Mouse (Mus musculus): ENCODE results near the gene Luzp1.
A peak's percentile ranks its signal among the peaks of the same experiment; 100 is the strongest.

Luzp1 gene

GRCm38 (mm10) chr4:136546279-136547045 lies 76.9 kb downstream of the Luzp1 start:
- DNase-seq (ENCODE audit: low spot score in 2 of 2), result no peak

GRCm38 (mm10) chr4:136547721-136548120 lies 78.2 kb downstream of the Luzp1 start:
- DNase-seq (ENCODE audit: low spot score in 2 of 2), result no peak

GRCm38 (mm10) chr4:136548381-136548801 lies 78.8 kb downstream of the Luzp1 start:
- DNase-seq (ENCODE audit: low spot score in 2 of 2), result no peak

- no peak for DNase-seq (ENCODE audit: low spot score in 2 of 2)
These were observed 83.5 kb downstream of the Luzp1 start for GRCm38 (mm10) chr4:136553108-136553507.

GRCm38 (mm10) chr4:136557638-136558037 lies 88.1 kb downstream of the Luzp1 start:
- DNase-seq (ENCODE audit: low spot score in 2 of 2), result no peak

DNA sequence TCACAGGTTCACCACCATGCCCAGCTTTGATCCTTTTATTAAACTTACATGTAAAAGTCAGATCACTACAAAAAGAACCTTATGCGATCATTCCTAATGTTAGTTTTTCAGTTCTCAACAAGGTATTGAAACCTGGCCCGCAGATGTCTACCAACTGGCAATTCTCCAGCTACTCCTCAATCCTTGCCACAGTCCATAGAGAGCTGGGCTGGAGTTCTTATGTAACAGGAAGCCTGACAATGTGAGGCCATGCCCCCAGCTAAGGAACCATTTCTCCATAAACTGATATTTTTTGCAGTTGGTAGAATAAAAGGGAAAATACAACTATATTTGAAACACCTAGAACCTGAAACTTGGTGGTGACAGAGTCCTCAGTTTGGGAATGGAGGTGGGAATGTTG lies 90.1 kb downstream of the Luzp1 start:
- no peak for DNase-seq (ENCODE audit: low spot score in 2 of 2)

GRCm38 (mm10) chr4:136560270-136560991 lies 90.9 kb downstream of the Luzp1 start:
- DNase-seq (ENCODE audit: low spot score in 2 of 2), result no peak

DNA sequence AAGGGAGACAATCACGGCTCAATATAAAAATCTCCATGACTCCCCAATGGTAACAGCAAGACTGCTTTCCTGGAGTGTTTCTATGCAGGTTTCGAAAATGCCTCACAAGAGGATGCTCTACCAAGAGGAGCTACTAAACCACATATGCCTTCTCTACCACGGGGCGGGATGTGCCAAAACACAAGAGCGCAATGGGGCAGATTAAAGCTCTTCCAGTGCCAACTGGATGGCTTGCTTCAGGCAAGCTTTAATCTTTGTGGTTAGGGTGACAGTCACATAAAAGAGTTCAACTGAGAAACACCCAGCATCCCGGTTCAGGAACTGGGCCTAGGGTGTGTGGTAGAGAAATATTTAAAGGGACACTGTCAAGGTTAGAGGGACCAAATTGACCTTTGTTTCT lies 93.2 kb downstream of the Luzp1 start:
- no peak for DNase-seq (ENCODE audit: low spot score in 2 of 2)

- DNase-seq (ENCODE audit: low spot score in 2 of 2), result peak in 1 of 2 experiments; percentile 30
These were observed 99.1 kb downstream of the Luzp1 start for GRCm38 (mm10) chr4:136568629-136569028.

DNA sequence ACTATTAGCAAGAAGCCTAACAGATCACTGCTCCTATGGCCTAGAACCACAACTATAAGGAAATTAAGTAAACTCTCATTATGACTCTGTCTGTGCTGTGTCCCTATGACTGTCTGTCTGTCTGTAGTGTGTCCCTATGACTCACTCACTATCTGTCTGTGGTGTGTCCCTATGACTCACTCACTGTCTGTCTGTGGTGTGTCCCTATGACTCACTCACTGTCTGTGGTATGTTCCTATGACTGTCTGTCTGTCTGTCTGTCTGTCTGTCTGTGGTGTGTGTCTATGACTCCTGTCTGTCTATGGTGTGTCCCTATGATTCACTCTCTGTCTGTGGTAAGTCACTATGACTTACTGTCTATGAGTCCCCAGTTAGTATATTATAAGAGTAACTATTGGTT lies 100.4 kb downstream of the Luzp1 start:
- no peak for DNase-seq (ENCODE audit: low spot score in 2 of 2)

DNA sequence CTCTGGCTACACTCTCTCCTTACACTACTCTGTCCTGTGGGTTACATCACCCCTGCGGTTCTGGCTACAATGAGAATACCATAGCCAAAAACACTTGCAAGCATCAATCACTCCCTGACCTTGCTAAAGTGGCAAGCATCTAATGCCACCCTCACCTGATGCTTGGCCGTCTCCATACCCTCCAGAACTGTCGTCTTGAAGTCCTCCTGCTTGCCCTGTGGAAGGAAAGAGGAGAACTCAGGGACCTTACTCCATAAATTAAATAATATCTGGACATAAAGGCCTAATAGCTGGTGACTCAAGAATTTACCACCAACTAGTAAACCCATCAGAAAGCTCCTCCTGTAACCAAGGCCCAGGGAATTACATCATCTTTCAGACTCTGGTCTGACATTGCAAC lies 112.3 kb downstream of the Luzp1 start:
- no peak for DNase-seq (ENCODE audit: low spot score in 2 of 2)

DNA sequence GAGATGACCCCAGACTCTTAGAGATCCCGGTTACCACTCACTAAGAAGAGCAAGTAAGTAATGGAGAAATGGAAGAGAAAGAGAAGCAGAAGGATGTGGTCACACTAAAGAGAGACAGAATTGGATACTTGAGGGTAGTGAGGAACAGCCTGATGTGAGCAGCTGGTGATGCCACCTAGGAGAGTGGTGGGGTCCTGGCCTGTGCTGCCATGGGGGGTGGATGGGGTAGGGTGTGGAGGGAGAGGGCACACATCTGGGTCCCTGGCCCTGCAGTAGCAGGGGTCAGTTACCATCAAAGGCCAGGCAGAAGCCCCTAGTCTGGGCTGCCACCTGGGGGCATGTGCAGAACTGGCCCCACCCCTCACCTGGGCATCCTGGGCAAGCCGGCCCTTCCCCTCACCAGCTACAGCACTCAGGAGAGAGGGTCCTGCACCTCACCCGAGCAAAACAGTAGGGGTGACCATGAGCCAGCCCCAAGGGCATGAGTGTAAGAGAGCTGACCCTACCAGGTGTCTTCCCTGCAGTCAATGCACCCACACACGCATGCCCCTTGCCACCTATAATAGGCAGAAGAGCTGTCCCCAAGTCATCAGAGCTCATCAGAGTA lies 117.8 kb downstream of the Luzp1 start:
- DNase-seq (ENCODE audit: low spot score in 2 of 2), result no peak

- DNase-seq (ENCODE audit: low spot score in 2 of 2), result no peak
These were observed 118.4 kb downstream of the Luzp1 start for GRCm38 (mm10) chr4:136588003-136588402.

- DNase-seq (ENCODE audit: low spot score in 2 of 2), result no peak
These were observed 122.5 kb downstream of the Luzp1 start for GRCm38 (mm10) chr4:136592111-136592510.

- no peak for DNase-seq (ENCODE audit: low spot score in 2 of 2)
These were observed 124.4 kb downstream of the Luzp1 start for GRCm38 (mm10) chr4:136594006-136594405.

DNA sequence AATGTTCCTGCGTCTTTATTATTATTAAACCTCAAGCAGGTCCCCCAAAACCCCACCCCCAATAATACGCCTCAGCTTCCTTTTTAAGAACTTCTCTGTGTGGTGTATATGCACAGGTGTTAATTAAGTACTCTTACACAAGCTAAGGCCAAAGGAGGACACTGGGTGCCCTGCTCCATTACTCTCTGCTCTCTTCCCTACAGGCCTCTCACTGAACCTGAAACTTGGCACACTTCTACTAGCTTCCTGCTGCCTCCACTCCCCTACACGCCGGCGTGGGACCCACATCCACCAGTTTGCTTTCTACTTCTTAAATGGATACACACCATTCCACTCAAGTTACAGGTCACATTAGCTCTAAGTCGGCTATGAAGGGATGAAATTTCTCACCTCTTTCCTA lies 125.7 kb downstream of the Luzp1 start:
- no peak for DNase-seq (ENCODE audit: low spot score in 2 of 2)

DNA sequence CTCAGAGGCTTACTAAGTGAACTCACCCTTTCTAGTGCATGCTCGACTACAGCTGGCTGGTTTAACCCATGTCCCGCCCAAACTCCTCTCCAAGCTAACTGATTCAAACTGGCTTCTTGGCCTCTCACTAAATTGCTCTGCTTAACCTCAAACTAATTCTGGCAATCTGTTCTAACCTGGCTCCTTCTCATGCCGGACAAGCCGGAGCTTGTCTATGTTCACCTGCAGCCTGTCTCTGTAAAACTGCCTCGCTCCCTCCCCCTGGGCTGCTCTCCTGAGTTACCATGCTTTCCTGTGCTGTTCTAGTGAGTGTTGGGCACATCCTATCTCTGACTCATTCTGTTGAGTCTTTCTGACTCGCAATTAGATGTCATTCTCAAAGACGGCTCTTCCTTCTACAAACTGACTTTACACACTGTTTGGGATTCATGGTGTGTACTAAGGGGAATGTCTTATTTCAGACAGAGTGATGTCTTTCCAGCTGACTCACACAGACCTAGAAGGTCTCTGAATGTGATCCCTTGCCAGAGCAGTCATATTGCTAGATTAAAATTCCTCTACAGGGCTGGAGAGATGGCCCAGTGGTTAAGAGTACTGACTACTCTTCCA lies 128.8 kb downstream of the Luzp1 start:
- no peak for DNase-seq (ENCODE audit: low spot score in 2 of 2)

DNA sequence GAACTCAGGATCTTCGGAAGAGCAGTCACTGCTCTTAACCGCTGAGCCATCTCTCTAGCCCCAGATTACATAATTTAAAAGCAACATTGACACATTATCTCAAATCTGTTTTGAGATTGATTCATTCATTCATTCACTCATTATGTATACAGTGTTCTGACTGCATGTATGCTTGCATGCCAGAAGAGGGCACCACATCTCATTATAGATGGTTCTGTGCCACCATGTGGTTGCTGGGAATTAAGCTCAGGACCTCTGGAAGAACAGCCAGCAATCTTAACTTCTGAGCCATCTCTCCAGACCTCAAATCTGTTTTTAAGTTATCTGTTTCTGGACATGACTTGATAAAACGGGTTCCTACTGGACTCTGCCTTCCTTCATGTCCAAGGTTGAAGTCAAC lies 130.3 kb downstream of the Luzp1 start:
- no peak for DNase-seq (ENCODE audit: low spot score in 2 of 2)

GRCm38 (mm10) chr4:136600536-136600935 lies 131.0 kb downstream of the Luzp1 start:
- DNase-seq (ENCODE audit: low spot score in 2 of 2), result no peak

- DNase-seq (ENCODE audit: low spot score in 2 of 2), result peak; percentile 48 to 74
These were observed 131.9 kb downstream of the Luzp1 start for GRCm38 (mm10) chr4:136601476-136601875.

DNA sequence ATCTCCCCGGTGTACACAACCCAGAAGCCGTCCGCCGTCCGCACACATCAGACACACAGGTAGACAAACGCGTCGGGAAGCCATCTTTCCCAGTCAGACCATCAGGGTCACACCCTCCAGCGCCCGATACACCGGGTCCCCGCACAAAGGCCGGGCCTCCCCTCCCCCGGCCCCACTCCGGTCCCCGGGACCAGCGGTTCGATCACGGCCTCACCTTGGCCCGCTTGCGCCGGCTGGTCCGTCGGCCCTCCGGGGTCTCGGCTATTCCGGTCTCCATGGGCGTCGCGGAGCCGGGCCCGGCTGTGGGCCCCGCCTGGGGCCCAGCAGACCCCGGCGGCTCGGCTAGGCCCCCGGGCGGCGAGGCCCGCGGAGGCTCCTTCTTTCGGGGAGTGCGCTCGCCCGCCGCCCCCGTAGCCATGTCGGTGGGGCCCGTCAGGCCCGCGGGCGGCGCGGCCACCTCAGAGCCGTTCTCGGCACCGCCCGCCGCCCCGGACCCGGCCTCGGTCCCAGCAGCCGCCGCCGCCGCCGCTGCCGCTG lies 132.5 kb downstream of the Luzp1 start:
- peak; percentile 65 to 71 for DNase-seq (ENCODE audit: low spot score in 2 of 2)

DNA sequence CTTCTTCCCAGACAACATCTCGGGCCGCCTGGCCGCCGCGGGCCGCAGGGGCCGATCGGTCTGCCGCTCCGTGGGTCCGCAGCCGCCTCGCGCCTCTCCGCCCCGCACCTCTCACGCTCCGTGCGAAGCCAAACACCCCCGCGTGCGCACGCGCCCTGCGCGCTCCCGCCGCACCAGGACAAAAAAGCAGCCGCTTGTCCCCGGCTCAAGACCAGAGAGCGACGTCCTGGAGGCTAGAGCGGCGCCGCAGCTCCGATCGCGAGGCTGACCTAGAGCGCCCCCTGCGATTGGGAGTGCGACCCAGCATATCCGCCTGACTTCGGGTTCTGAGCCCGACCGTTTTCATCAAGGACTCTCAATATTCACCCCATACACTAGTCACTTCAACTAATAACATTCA lies 133.0 kb downstream of the Luzp1 start, which contains the start of gene Kdm1a:
TSS of gene Kdm1a (minus strand) at position 156 of the 400 bp plus-strand sequence.
- DNase-seq (ENCODE audit: low spot score in 2 of 2), result peak; percentile 96 to 98

Measured in spleen, postnatal 10 days (tissue).